Mouse (Mus musculus) liver, embryonic 12.5 days (tissue): ENCODE data around the gene Rps15a. TPM values are rescaled to one million over a fixed set of nuclear protein-coding genes. Genes with fewer than 3 reads are reported as not detected.

Experiments
- ATAC-seq: fragments of 200-750 bp; cut with Nextera tagmentation; 2 replicates; pipeline ENCODE4 v1.8.0; 2017; ENCODE audit warnings: moderate number of reproducible peaks, mild to moderate bottlenecking, moderate library complexity
- H3K27ac ChIP-seq: fragments of 300-500 bp; sonication (generic); 2 replicates; pipeline ENCODE4 v1.5.1; 2016; ENCODE audit warnings: mild to moderate bottlenecking
- H3K27me3 ChIP-seq: fragments of 300-500 bp; sonication (generic); replicated peaks from 2 replicates; pipeline ENCODE4 v1.6.1; 2016; ENCODE audit warnings: mild to moderate bottlenecking, moderate library complexity
- H3K36me3 ChIP-seq: fragments of 300-500 bp; sonication (generic); 2 replicates; pipeline ENCODE4 v1.6.1; 2016; ENCODE audit warnings: mild to moderate bottlenecking, moderate library complexity
- H3K4me1 ChIP-seq: fragments of 300-500 bp; sonication (generic); 2 replicates; pipeline ENCODE4 v1.6.1; 2016
- H3K4me2 ChIP-seq: fragments of 300-500 bp; sonication (generic); 2 replicates; pipeline ENCODE4 v1.6.1; 2016; ENCODE audit warnings: mild to moderate bottlenecking, moderate library complexity
- H3K4me3 ChIP-seq: fragments of 300-500 bp; sonication (generic); 2 replicates; pipeline ENCODE4 v1.5.1; 2016; ENCODE audit warnings: mild to moderate bottlenecking, moderate library complexity
- H3K9ac ChIP-seq: fragments of 300-500 bp; sonication (generic); 2 replicates; pipeline ENCODE4 v1.6.1; 2016; ENCODE audit warnings: mild to moderate bottlenecking, moderate library complexity
- H3K9me3 ChIP-seq: fragments of 300-500 bp; sonication (generic); replicated peaks from 2 replicates; pipeline ENCODE4 v1.6.1; 2016; ENCODE audit warnings: mild to moderate bottlenecking, moderate library complexity
- WGBS: fragments of 180-500 bp; shearing (Covaris S2); methylation state at CpG from one replicate; pipeline ENCODE4 v1.1.7; 2016; ENCODE audit not compliant: insufficient replicate concordance; 5-methylcytosine and 5-hydroxymethylcytosine counted together
- polyA plus RNA-seq: library from polyadenylated mRNA; unstranded; fragments of >200 nt; fragmentation: Nextera tagmentation; extraction: Ambion mirVana; gene quantifications from 2 replicates; pipeline ENCODE4 v1.2.1, GENCODE M21; 2016

Gene Rps15a
- polyA plus RNA-seq, 1 experiment from 2014 or later = 598 TPM

- peaks cover 64% of the 10 kb centered on the region for H3K36me3 ChIP-seq
- H3K4me1 ChIP-seq = peaks cover 49% of the 10 kb centered on the region
- no peak for ATAC-seq
Measured at GRCm38 (mm10) chr7:118125736-118126135, 9.7 kb upstream of the Rps15a start.

GRCm38 (mm10) chr7:118123512-118124411 is 7.8 kb upstream of the Rps15a start:
- WGBS = 91% methylated on average over 4 of the region's 4 CpGs
- peaks cover 54% of the 10 kb centered on the region for H3K4me1 ChIP-seq
- no peak overlapping the region for H3K4me3 ChIP-seq
- H3K9me3 ChIP-seq = no peaks in the 10 kb centered on the region
- no peak for ATAC-seq
- no peak overlapping the region for H3K9ac ChIP-seq
- H3K36me3 ChIP-seq = peaks cover 84% of the 10 kb centered on the region
- H3K27ac ChIP-seq = no peak overlapping the region
- H3K4me2 ChIP-seq = no peak overlapping the region
- no peaks in the 10 kb centered on the region for H3K27me3 ChIP-seq

More at GRCm38 (mm10) chr7:118125736-118126135, 9.7 kb upstream of the Rps15a start:
- Histone ChIP-seq H3K4me3 (no peak overlapping the region), H3K9ac (no peak overlapping the region), H3K27me3 (no peaks in the 10 kb centered on the region), H3K4me2 (peak overlapping the region; percentile 80; the same call in 1 of the 2 replicates), H3K9me3 (no peaks in the 10 kb centered on the region), H3K27ac (no peak overlapping the region)

- Histone ChIP-seq H3K4me1 (peaks cover 56% of the 10 kb centered on the region), H3K36me3 (peaks cover 90% of the 10 kb centered on the region), H3K4me2 (no peak overlapping the region), H3K9me3 (no peaks in the 10 kb centered on the region), H3K27me3 (no peaks in the 10 kb centered on the region), H3K4me3 (no peak overlapping the region), H3K27ac (no peak overlapping the region), H3K9ac (no peak overlapping the region)
- ATAC-seq = no peak
- WGBS = 84% methylated on average over 7 of the region's 7 CpGs
Measured at GRCm38 (mm10) chr7:118122235-118122634, 6.2 kb upstream of the Rps15a start.

- H3K4me3 ChIP-seq = no peak overlapping the region
- WGBS = 55% methylated on average over 1 of the region's 1 CpGs
- H3K27ac ChIP-seq = no peak overlapping the region
- H3K9me3 ChIP-seq = no peaks in the 10 kb centered on the region
- no peaks in the 10 kb centered on the region for H3K27me3 ChIP-seq
- H3K36me3 ChIP-seq = peaks cover 74% of the 10 kb centered on the region
- H3K4me1 ChIP-seq = peaks cover 47% of the 10 kb centered on the region
- H3K9ac ChIP-seq = no peak overlapping the region
- no peak overlapping the region for H3K4me2 ChIP-seq
- no peak for ATAC-seq
Measured at GRCm38 (mm10) chr7:118120654-118121053, 4.7 kb upstream of the Rps15a start.

GRCm38 (mm10) chr7:118119946-118120345 is 4.0 kb upstream of the Rps15a start:
- Histone ChIP-seq H3K4me3 (no peak overlapping the region), H3K9ac (no peak overlapping the region), H3K9me3 (no peaks in the 10 kb centered on the region), H3K4me2 (no peak overlapping the region), H3K4me1 (peaks cover 46% of the 10 kb centered on the region), H3K27ac (peak overlapping the region; percentile 20; the same call in 1 of the 2 replicates), H3K36me3 (peaks cover 73% of the 10 kb centered on the region), H3K27me3 (no peaks in the 10 kb centered on the region)
- 83% methylated on average over 5 of the region's 5 CpGs for WGBS
- ATAC-seq = no peak

- H3K4me3 ChIP-seq = no peak overlapping the region
- H3K36me3 ChIP-seq = peaks cover 75% of the 10 kb centered on the region
- 81% methylated on average over 2 of the region's 2 CpGs for WGBS
- H3K9ac ChIP-seq = no peak overlapping the region
- no peak overlapping the region for H3K27ac ChIP-seq
- no peak overlapping the region for H3K4me2 ChIP-seq
- no peak for ATAC-seq
- no peaks in the 10 kb centered on the region for H3K27me3 ChIP-seq
- H3K4me1 ChIP-seq = peaks cover 52% of the 10 kb centered on the region
- H3K9me3 ChIP-seq = no peaks in the 10 kb centered on the region
Measured at GRCm38 (mm10) chr7:118119142-118119541, 3.2 kb upstream of the Rps15a start.

GRCm38 (mm10) chr7:118118426-118118825 is 2.4 kb upstream of the Rps15a start:
- Histone ChIP-seq H3K9me3 (no peaks in the 10 kb centered on the region), H3K4me2 (no peak overlapping the region), H3K9ac (no peak overlapping the region), H3K36me3 (peaks cover 75% of the 10 kb centered on the region), H3K4me1 (peaks cover 60% of the 10 kb centered on the region), H3K4me3 (no peak overlapping the region), H3K27ac (peak overlapping the region; percentile 84), H3K27me3 (no peaks in the 10 kb centered on the region)
- WGBS = 56% methylated on average over 3 of the region's 3 CpGs
- ATAC-seq = no peak

GRCm38 (mm10) chr7:118117539-118118210 is 1.7 kb upstream of the Rps15a start:
- Histone ChIP-seq H3K9me3 (no peaks in the 10 kb centered on the region), H3K4me2 (no peak overlapping the region), H3K4me3 (no peak overlapping the region), H3K4me1 (peaks cover 63% of the 10 kb centered on the region), H3K36me3 (peaks cover 75% of the 10 kb centered on the region), H3K9ac (no peak overlapping the region), H3K27me3 (no peaks in the 10 kb centered on the region), H3K27ac (peak overlapping the region; percentile 84)
- 54% methylated on average over 4 of the region's 4 CpGs for WGBS
- no peak for ATAC-seq

- Histone ChIP-seq H3K9ac (peak overlapping the region; percentile 98), H3K27me3 (no peaks in the 10 kb centered on the region), H3K36me3 (peaks cover 75% of the 10 kb centered on the region), H3K4me3 (peak overlapping the region; percentile 99), H3K4me2 (peak overlapping the region; percentile 87), H3K27ac (peak overlapping the region; percentile 84), H3K4me1 (peaks cover 64% of the 10 kb centered on the region), H3K9me3 (no peaks in the 10 kb centered on the region)
- 15% methylated on average over 8 of the region's 8 CpGs for WGBS
- no peak for ATAC-seq
Measured at GRCm38 (mm10) chr7:118116787-118117538, 975 bp upstream of the Rps15a start.

GRCm38 (mm10) chr7:118115533-118115876 is 483 bp downstream of the Rps15a start:
- ATAC-seq = peak; percentile 38
- under 1% methylated on average over 20 of the region's 20 CpGs for WGBS
- Histone ChIP-seq H3K9me3 (no peaks in the 10 kb centered on the region), H3K4me1 (peaks cover 78% of the 10 kb centered on the region), H3K27me3 (no peaks in the 10 kb centered on the region), H3K4me3 (peak overlapping the region; percentile 99), H3K9ac (peak overlapping the region; percentile 98), H3K4me2 (peak overlapping the region; percentile 87), H3K27ac (peak overlapping the region; percentile 91), H3K36me3 (peaks cover 75% of the 10 kb centered on the region)

GRCm38 (mm10) chr7:118113541-118114297 is 2.3 kb downstream of the Rps15a start:
- peak overlapping the region; percentile 98 for H3K9ac ChIP-seq
- H3K4me1 ChIP-seq = peaks cover 79% of the 10 kb centered on the region
- 40% methylated on average over 5 of the region's 5 CpGs for WGBS
- peak overlapping the region; percentile 46; the same call in 1 of the 2 replicates for H3K27ac ChIP-seq
- H3K9me3 ChIP-seq = no peaks in the 10 kb centered on the region
- H3K36me3 ChIP-seq = peaks cover 75% of the 10 kb centered on the region
- no peaks in the 10 kb centered on the region for H3K27me3 ChIP-seq
- H3K4me2 ChIP-seq = peak overlapping the region; percentile 87
- peak overlapping the region; percentile 99 for H3K4me3 ChIP-seq
- no peak for ATAC-seq
